Mouse (Mus musculus): ENCODE measurements around the gene Galnt15. TPM values are rescaled to one million over a fixed set of nuclear protein-coding genes. Genes with fewer than 3 reads are reported as not detected.
"Not testable (repeated sequence)": the region's sequence is repeated elsewhere in the genome, so short reads cannot be mapped to it uniquely, and the experiment has no call there.

The Galnt15 gene
- total RNA-seq, 2 experiments from 2014 or later: 12.8 to 17.8 TPM

DNA sequence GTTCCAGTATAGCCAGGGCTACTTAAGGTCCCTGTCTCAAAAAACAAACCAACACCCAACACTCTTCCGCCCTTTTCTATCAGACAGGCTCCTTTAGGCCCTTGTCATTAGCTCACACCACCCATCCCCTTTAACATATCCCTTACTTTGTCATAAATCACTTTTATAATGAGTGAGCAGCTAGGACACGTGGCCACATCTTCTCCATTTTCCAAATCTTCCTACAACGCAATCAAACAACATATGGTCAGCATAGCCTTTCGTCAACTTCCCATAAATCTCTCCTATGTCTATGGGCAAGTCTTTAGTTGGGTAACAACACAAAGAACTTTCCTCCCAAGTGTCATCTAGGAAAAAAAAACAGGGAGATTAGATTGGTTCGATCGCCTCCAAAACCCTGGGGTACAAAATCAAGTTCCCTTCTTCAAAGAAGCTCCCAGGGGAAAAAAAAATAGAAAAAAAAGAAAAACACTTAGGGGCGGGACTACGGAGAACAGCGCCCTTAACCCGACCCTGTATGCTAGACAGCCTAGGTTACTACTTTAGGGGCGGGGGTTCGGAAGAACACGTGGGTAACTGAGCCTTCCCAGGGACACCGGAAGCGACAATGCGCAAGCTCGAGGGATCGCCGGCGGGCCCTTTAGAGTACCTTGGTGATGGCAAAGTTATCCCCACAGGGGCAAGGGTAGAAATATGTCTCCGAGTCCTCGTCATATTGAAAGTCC is 56.1 kb downstream of the Galnt15 start, which contains the start of gene Oxnad1:
Gene Oxnad1, plus strand, starts transcription at position 614 of the 725 bp plus-strand sequence.
- intact Hi-C loops (cut with DNase I): no loop called here

DNA sequence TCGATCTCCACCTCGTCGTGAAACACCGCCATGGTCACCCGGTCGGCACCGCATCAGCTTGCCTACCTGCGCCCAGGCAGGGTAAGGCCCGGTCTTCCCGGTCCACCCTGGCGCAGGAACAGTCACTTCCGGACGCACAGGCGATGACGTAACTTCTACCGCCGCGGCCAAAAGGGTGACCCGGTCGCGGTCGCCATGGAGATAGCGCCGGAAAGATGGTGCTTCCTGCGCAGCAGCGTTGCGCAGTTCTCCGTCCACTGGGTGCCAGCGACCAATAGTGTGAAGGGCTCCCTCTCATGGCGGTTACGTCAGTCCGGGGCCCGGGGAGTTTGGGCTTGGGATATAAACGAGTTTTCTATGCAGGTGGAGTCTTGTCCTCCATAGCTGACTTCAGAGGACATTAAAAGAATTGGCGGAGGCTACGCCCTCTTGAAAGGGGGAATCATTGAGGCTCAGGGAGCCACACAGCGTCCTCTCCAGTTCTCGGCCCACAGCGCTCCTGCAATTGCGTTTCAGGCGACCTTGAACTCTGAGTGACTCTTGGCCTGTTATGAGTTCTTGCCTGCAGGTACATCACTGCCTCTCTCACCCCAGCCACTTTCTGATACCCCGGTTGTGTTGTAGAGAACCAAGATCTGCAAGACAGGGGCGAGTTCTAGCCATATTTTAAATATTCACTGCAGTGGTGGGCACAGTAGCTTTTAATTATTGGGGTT is 56.9 kb downstream of the Galnt15 start, which contains the start of gene Dph3:
Gene Dph3, minus strand, starts transcription at position 244 of the 716 bp plus-strand sequence.
- intact Hi-C loops (cut with DNase I): no loop called here
- peak; percentile 98 to 99 for DNase-seq

More for the DNA sequence above, 56.1 kb downstream of the Galnt15 start, which contains the start of gene Oxnad1:
- no peak for DNase-seq

DNA sequence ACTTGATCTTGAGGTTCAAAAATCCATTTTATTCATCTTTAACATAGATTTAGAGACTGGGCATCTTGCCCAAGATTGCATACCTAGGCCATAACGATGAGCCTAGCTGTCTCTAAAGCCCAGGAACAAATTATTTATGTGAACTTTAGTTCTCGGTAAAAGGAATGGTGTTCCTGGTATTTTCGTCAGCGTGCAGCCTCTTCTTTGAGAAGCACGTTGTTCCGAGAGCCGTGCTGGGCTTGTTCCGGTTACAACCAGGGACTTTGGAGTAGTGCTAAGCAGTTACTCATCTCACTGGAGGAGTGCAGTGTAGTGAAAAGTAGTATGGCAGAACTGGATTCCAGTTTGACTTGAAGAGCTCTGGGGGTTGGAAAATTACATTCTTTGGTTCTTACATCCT is 57.4 kb downstream of the Galnt15 start:
- intact Hi-C loops (cut with DNase I): no loop called here

DNA sequence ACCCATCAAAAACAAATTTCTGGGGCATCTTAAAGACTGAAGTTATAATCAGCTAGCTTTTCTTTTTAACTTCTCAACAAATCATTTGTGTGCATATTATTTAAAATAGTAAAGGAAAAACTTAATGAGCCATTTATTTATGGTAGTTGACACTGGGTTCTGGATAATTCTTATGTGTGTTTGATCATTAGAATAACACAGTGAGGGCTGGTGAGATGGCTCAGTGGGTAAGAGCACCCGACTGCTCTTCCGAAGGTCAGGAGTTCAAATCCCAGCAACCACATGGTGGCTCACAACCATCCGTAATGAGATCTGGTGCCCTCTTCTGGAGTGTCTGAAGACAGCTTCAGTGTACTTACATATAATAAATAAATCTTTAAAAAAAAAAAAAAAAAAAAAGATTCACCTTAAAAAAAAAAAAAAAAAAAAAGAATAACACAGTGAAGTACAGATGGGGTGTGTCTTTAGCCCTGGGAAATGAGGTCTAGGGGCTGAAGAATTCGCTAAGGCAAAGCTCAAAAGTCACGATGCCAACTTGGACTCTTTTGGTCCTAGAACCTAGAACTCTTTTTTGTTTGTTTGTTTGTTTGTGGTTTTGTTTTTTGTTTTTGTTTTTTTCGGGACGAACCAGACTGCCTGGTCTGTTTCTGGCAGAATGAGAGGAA is 58.9 kb downstream of the Galnt15 start:
- intact Hi-C loops (cut with DNase I); DNase-seq: not testable (repeated sequence)

More for the DNA sequence above, 57.4 kb downstream of the Galnt15 start:
- no peak for DNase-seq

DNA sequence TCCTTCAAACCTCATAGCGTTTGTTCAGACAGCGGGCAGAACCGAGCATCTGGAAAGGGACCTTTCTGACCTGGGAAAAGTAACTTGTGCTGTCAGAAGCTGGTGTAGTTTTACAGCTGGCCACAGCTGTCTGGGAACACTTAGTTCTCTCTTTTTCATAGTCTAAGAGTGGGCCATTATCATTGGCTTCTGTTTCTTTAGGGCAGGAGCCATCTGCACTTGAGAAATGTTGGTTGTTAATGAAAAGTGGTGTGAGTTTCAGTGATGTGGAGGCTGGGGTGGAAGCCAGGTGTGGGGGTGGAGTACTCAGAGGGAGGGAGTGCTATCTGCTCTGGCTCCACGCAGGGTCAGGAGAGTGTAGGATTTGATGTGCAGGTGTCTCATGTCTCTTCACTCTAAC is 62.3 kb downstream of the Galnt15 start:
- peak; percentile 28 to 37 for DNase-seq
- intact Hi-C loops (cut with DNase I): no loop called here

DNA sequence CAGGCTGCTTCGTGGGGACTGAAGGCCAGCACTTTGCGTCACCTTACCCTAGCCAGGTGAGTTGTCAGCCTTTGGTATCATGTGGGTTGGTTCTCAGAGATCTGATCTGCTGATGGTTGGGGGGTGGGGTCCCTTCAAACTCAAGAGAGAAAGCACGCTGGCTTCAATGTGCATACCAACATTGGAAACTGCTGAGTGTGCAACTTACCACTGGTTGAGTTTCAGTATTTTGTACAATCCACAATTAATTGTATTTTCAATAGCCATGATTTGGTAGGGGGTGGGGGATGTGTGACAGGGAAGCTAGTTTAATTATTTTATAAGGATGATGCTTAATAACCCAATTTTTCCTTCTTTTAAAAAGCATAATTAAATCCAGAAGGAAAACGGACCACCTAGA is 62.9 kb downstream of the Galnt15 start:
- DNase-seq: no peak
- intact Hi-C loops (cut with DNase I): no loop called here

DNA sequence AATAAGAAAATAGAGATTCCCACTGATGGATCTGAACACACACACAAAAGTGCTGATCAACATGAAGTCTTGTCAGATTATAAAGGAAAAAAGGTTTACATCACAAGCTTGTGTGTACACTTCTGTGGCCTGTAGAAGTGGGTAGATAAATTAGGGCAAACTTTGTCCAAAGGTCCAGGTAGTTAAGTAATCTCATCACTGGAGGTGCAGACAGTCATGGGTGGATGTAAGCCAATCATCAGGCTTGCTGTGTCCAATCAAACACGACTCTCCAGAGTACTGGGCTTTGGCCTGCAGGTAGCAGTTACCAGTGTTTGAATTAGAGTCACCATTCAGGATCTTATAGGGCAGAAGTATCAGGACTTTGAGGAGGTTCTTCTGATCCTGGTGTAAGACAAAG is 64.2 kb downstream of the Galnt15 start:
- intact Hi-C loops (cut with DNase I): no loop called here
- no peak for DNase-seq

DNA sequence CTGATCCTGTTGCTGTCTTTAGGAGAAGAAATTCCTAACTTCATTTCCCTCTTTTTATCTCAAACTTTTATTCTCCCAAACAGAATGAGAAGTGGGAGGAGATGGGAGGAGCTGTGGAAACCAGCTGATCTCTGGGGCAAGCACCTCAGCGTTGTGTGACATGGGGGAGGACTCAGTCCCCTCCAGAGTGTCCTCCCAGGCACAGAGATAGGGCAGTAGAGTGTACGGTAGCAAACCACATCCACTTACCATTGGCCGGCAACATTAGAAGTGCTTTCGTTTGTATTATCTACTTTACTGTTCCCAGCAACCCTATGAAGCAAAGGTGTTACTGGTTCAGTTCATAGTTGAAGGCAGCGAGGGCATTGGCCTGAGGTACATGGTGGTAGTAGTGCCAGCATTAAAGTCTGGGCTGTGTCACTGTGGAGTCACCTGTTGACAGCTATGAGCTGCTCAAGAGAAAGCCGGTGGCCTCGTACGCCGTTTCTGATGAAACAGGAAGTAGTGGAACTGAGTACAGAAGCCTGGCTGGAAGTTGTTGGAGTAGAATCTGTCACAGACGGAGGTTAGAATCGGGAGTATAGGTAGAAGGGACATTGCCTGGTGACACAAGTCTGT is 64.8 kb downstream of the Galnt15 start:
- peak in 1 of 2 experiments; percentile 53 for DNase-seq
- intact Hi-C loops (cut with DNase I): no loop called here

DNA sequence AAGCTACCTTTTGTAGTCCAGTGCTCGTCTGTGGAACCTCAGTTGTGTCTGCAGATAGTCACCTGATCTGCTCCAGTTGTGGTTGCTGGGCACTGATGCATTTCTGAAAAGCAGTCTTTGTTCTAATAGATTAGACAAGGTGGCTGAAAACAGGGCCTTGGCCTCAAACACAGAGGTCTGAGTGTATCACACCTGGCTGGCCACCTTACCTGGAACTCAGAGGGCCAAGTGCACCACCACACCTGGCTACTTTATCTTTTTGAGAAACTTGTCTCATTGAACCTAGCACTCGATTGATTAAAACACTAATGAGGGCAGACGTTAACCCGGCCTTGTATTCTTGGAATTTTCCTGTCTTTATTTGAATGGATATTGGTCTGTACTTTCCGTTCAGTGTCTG is 66.9 kb downstream of the Galnt15 start:
- DNase-seq: no peak
- intact Hi-C loops (cut with DNase I): no loop called here

DNA sequence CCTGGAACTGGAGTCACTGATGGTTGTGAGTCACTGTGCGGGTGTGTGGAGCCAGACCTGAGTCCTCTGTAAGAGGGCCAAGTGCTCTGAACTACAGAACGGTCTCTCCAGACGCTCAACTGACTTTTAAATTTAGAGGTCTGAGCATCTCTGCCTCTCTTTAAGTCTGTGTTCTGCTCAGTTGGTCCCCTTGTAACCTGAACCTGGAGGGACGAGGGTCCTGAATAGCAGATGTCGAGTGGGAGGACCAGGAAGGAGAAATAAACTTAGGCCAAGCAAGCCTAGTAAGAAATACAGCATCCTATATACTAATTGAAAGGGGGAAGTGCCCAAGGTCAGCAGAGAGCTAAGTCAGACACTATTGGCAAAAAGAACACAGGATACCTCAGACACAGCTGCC is 68.0 kb downstream of the Galnt15 start:
- DNase-seq: no peak
- intact Hi-C loops (cut with DNase I): no loop called here

DNA sequence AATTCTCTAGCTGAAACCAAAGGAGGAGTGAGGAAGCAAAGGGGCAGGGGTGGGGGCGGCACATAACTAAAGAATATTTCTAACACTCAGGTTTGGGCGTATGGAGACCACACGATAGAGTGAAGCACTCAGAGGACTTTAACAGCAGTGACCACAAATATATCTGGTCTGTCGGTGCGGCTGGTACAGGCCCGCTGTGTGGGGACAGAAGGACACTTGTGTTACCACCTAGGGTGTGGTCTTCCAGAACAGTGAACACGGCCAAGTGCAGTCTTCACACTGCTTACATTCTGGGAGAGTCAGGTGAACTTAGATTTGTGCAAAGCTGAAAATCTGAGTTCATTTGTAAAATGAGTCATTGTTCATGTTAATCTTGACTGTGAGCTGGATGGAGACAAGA is 68.9 kb downstream of the Galnt15 start:
- DNase-seq: no peak
- intact Hi-C loops (cut with DNase I): no loop called here

DNA sequence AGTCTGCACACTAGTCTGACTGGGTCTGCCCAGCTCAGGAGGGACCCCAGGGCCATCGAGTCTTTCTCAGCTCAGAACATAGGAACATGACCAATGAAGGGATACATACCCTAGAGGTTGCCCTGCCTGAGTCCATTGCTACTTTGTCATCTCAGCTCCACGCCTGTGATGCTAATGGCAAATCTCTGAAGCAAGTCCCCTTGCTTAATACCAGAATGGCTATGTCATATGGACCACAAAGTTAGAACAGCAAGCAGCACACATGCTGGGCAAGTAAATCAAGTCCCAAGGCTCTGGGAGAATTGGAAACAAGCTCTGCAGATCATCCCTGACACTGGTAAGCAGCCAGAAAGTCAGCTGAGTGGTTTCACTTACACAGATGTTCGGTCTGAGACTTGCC is 70.2 kb downstream of the Galnt15 start:
- DNase-seq: no peak
- intact Hi-C loops (cut with DNase I): no loop called here

DNA sequence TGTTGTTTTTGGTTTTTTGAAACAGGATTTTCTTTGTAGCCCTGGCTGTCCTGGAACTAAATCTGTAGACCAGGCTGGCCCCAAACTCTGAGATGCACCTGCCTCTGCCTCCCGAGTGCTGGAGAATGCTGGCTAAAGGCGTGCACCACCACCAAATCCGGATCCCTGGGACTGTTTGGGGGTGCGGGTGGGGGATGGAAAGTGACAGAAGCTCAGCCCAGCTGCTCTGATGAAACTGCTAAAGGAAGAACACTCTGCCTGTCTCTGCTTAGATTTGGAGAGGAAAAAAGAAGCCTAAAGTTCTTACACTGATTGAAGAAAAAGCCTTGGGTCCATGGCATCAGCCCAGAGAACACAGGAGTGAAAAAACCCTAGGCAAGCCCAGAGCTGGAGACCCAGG is 74.8 kb downstream of the Galnt15 start:
- DNase-seq: no peak
- intact Hi-C loops (cut with DNase I): no loop called here

DNA sequence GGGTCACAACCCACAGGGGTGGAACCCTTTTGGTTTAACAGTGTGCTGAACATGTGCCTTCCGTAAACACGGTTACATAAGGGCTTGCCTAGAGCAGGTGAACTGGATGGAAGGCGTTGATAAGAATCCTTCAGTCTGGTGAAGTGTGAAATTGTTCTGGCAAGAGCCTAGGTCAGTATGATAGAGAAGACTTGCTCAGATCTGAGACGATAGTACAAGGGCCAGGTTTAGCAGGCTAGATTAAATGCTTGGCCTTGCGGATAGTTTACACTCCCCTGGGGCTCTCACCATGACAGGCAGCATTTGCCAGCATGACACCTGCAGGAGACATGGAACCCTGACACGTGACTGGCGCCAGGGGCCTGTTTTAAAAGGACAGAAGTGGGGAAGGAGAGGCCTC is 76.9 kb downstream of the Galnt15 start:
- intact Hi-C loops (cut with DNase I): no loop called here

DNA sequence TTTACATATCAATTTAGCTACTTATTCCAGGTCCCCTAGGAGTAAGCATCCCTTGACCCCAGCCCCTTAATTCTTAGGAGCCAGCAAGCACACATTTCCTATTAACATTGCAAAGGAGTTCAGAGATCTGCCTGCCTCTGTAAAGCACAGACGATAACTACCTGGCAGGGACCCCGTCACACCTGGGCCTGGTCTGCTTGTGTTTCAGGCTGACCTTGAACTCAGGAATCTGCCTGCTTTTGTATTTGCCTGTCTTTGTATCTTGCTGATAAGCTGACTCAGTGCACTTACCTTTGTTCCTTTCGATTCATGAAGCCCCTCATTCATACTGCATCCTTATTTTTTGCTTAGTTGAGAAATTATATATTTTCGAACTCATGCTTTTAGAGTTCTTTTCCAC is 78.1 kb downstream of the Galnt15 start:
- intact Hi-C loops (cut with DNase I): no loop called here
- DNase-seq: no peak

More for the DNA sequence above, 76.9 kb downstream of the Galnt15 start:
- DNase-seq: no peak

Other genes with a start within 250 kb of the Galnt15 start
- 10 to 100 TPM; 26.9 to 28.7 TPM for gene Ankrd28, start 198.3 kb upstream of the Galnt15 start, total RNA-seq (2021)
- gene Oxnad1, start 56.4 kb downstream of the Galnt15 start, total RNA-seq (2021): 10 to 100 TPM; 43.4 to 51.9 TPM
- gene Dph3, start 56.7 kb downstream of the Galnt15 start, total RNA-seq (2021): 10 to 100 TPM; 74.5 to 86.9 TPM
- not detected for gene Msmb, start 113.0 kb downstream of the Galnt15 start, total RNA-seq (2021)
- gene Ncoa4, start 130.9 kb downstream of the Galnt15 start, total RNA-seq (2021): 100 to 1,000 TPM; 139 to 150 TPM
- 100 to 1,000 TPM; 163 to 177 TPM for gene Timm23, start 172.9 kb downstream of the Galnt15 start, total RNA-seq (2021)
- 10 to 100 TPM; 20.8 to 28.6 TPM for gene Parg, start 173.0 kb downstream of the Galnt15 start, total RNA-seq (2021)